Mouse (Mus musculus): ENCODE data around the gene Kcnq2.

Gene Kcnq2

GRCm38 (mm10) chr2:181134591-181135445 lies at the start of gene Kcnq2:
Kcnq2 (minus strand) TSS chr2:181135300.
- no peak for DNase-seq (ENCODE audit: inconsistent ontology term)

GRCm38 (mm10) chr2:181180898-181181297 lies 45.8 kb upstream of the Kcnq2 start:
- DNase-seq (ENCODE audit: inconsistent ontology term) = no peak

- no peak for DNase-seq (ENCODE audit: inconsistent ontology term)
Measured at GRCm38 (mm10) chr2:181178471-181178870, 43.4 kb upstream of the Kcnq2 start.

GRCm38 (mm10) chr2:181178015-181178414 lies 42.9 kb upstream of the Kcnq2 start:
- no peak for DNase-seq (ENCODE audit: inconsistent ontology term)

- no peak for DNase-seq (ENCODE audit: inconsistent ontology term)
Measured at GRCm38 (mm10) chr2:181174646-181175045, 39.5 kb upstream of the Kcnq2 start.

- no peak for DNase-seq (ENCODE audit: inconsistent ontology term)
Measured at GRCm38 (mm10) chr2:181166469-181166868, 31.4 kb upstream of the Kcnq2 start.

- no peak for DNase-seq (ENCODE audit: inconsistent ontology term)
Measured at GRCm38 (mm10) chr2:181160821-181161220, 25.7 kb upstream of the Kcnq2 start.

- no peak for DNase-seq (ENCODE audit: inconsistent ontology term)
Measured at GRCm38 (mm10) chr2:181159771-181160170, 24.7 kb upstream of the Kcnq2 start.

GRCm38 (mm10) chr2:181159091-181159514 lies 24.0 kb upstream of the Kcnq2 start:
- DNase-seq (ENCODE audit: inconsistent ontology term) = no peak

GRCm38 (mm10) chr2:181158471-181158870 lies 23.4 kb upstream of the Kcnq2 start:
- no peak for DNase-seq (ENCODE audit: inconsistent ontology term)

GRCm38 (mm10) chr2:181157716-181158302 lies 22.7 kb upstream of the Kcnq2 start:
- DNase-seq (ENCODE audit: inconsistent ontology term) = peak; percentile 26

GRCm38 (mm10) chr2:181157180-181157579 lies 22.1 kb upstream of the Kcnq2 start:
- no peak for DNase-seq (ENCODE audit: inconsistent ontology term)

- peak; percentile 32 for DNase-seq (ENCODE audit: inconsistent ontology term)
Measured at GRCm38 (mm10) chr2:181156248-181157121, 21.4 kb upstream of the Kcnq2 start, which contains the start of gene Eef1a2. Eef1a2 (minus strand) TSS chr2:181157014.

- DNase-seq (ENCODE audit: inconsistent ontology term) = peak; percentile 34
Measured at GRCm38 (mm10) chr2:181155801-181156200, 20.7 kb upstream of the Kcnq2 start.

GRCm38 (mm10) chr2:181154831-181155415 lies 19.8 kb upstream of the Kcnq2 start:
- no peak for DNase-seq (ENCODE audit: inconsistent ontology term)

- DNase-seq (ENCODE audit: inconsistent ontology term) = no peak
Measured at GRCm38 (mm10) chr2:181154361-181154760, 19.3 kb upstream of the Kcnq2 start.

- no peak for DNase-seq (ENCODE audit: inconsistent ontology term)
Measured at GRCm38 (mm10) chr2:181153837-181154236, 18.7 kb upstream of the Kcnq2 start.

- no peak for DNase-seq (ENCODE audit: inconsistent ontology term)
Measured at GRCm38 (mm10) chr2:181153131-181153530, 18.0 kb upstream of the Kcnq2 start.

GRCm38 (mm10) chr2:181152701-181153100 lies 17.6 kb upstream of the Kcnq2 start:
- DNase-seq (ENCODE audit: inconsistent ontology term) = no peak

- DNase-seq (ENCODE audit: inconsistent ontology term) = no peak
Measured at GRCm38 (mm10) chr2:181150281-181150680, 15.2 kb upstream of the Kcnq2 start.

- DNase-seq (ENCODE audit: inconsistent ontology term) = no peak
Measured at GRCm38 (mm10) chr2:181148318-181148955, 13.3 kb upstream of the Kcnq2 start.
